Mouse (Mus musculus): ENCODE measurements around the gene Ubac2. TPM values are rescaled to one million over a fixed set of nuclear protein-coding genes. Genes with fewer than 3 reads are reported as not detected.
"Not testable (repeated sequence)": the region's sequence is repeated elsewhere in the genome, so short reads cannot be mapped to it uniquely, and the experiment has no call there.

Ubac2 gene
- total and polyA plus RNA-seq, 2 experiments from 2014 or later, result 39.4 to 66.8 TPM

GRCm38 (mm10) chr14:122062411-122063090 is 184.1 kb downstream of the Ubac2 start:
- ATAC-seq (ENCODE audit: insufficient read depth, low read depth) (no peak), DNase-seq (ENCODE audit: low spot score) (no peak)
- no peak overlapping the region for H3K4me3 ChIP-seq (ENCODE audit: low read depth, low read length)
- no peak overlapping the region for H3K9ac ChIP-seq (replicated peaks; ENCODE audit: low read depth, low read length)
- WGBS, result 82% methylated on average over 10 of the region's 10 CpGs
- H3K27me3 ChIP-seq (ENCODE audit: control insufficient read depth, insufficient read depth, low read length), result peaks cover 33% of the 10 kb centered on the region
- H3K4me1 ChIP-seq (ENCODE audit: control insufficient read depth, insufficient read depth), result no peaks in the 10 kb centered on the region
- no peak overlapping the region for H3K4me2 ChIP-seq (ENCODE audit: low read depth, low read length)
- no peaks in the 10 kb centered on the region for H3K9me3 ChIP-seq (replicated peaks; ENCODE audit: control insufficient read depth, low read length)
- H3K36me3 ChIP-seq (replicated peaks; ENCODE audit: control insufficient read depth, insufficient read depth, low read length), result no peaks in the 10 kb centered on the region
- no peak for TF ChIP-seq EP300 (IDR thresholded peaks at IDR 0.05; ENCODE audit: low read depth)
- no peak overlapping the region for H3K27ac ChIP-seq (ENCODE audit: low read depth)

- no peak overlapping the region for H3K9ac ChIP-seq (replicated peaks; ENCODE audit: low read depth, low read length)
- H3K27ac ChIP-seq (ENCODE audit: low read depth), result no peak overlapping the region
- WGBS, result 67% methylated on average over 5 of the region's 5 CpGs
- H3K36me3 ChIP-seq (replicated peaks; ENCODE audit: control insufficient read depth, insufficient read depth, low read length), result no peaks in the 10 kb centered on the region
- TF ChIP-seq EP300 (IDR thresholded peaks at IDR 0.05; ENCODE audit: low read depth), result no peak
- no peak for TF ChIP-seq CTCF (IDR thresholded peaks at IDR 0.05; ENCODE audit: low read depth)
- H3K4me2 ChIP-seq (ENCODE audit: low read depth, low read length), result no peak overlapping the region
- H3K4me1 ChIP-seq (ENCODE audit: control insufficient read depth, insufficient read depth), result 0 out of 2 replicates have a peak, but pooled peaks cover 3% of the 10 kb centered on the region
- ATAC-seq (ENCODE audit: insufficient read depth, low read depth) (no peak), DNase-seq (ENCODE audit: low spot score) (no peak)
- no peaks in the 10 kb centered on the region for H3K9me3 ChIP-seq (replicated peaks; ENCODE audit: control insufficient read depth, low read length)
- no peak overlapping the region for H3K4me3 ChIP-seq (ENCODE audit: low read depth, low read length)
- H3K27me3 ChIP-seq (ENCODE audit: control insufficient read depth, insufficient read depth, low read length), result peaks cover 33% of the 10 kb centered on the region
These were observed 185.2 kb downstream of the Ubac2 start for GRCm38 (mm10) chr14:122063599-122063998.

- TF ChIP-seq CTCF (IDR thresholded peaks at IDR 0.05; ENCODE audit: low read depth), result peak; percentile 94
- TF ChIP-seq EP300 (IDR thresholded peaks at IDR 0.05; ENCODE audit: low read depth), result no peak
- H3K9ac ChIP-seq (replicated peaks; ENCODE audit: low read depth, low read length), result no peak overlapping the region
- peaks cover 33% of the 10 kb centered on the region for H3K27me3 ChIP-seq (ENCODE audit: control insufficient read depth, insufficient read depth, low read length)
- 2% methylated on average over 2 of the region's 2 CpGs for whole genome bisulfite sequencing
- no peak overlapping the region for H3K27ac ChIP-seq (ENCODE audit: low read depth)
- H3K4me1 ChIP-seq (ENCODE audit: control insufficient read depth, insufficient read depth), result peaks cover 10% of the 10 kb centered on the region; the same call in 1 of the 2 replicates
- ATAC-seq (ENCODE audit: insufficient read depth, low read depth) (no peak), DNase-seq (ENCODE audit: low spot score) (peak; percentile 71)
- H3K9me3 ChIP-seq (replicated peaks; ENCODE audit: control insufficient read depth, low read length), result no peaks in the 10 kb centered on the region
- H3K4me2 ChIP-seq (ENCODE audit: low read depth, low read length), result no peak overlapping the region
- H3K4me3 ChIP-seq (ENCODE audit: low read depth, low read length), result no peak overlapping the region
- H3K36me3 ChIP-seq (replicated peaks; ENCODE audit: control insufficient read depth, insufficient read depth, low read length), result no peaks in the 10 kb centered on the region
These were observed 186.1 kb downstream of the Ubac2 start for GRCm38 (mm10) chr14:122064519-122064918.

- Histone ChIP-seq H3K27ac (ENCODE audit: low read depth) (no peak overlapping the region), H3K4me2 (ENCODE audit: low read depth, low read length) (no peak overlapping the region), H3K9me3 (replicated peaks; ENCODE audit: control insufficient read depth, low read length) (no peaks in the 10 kb centered on the region), H3K4me3 (ENCODE audit: low read depth, low read length) (no peak overlapping the region), H3K9ac (replicated peaks; ENCODE audit: low read depth, low read length) (no peak overlapping the region), H3K27me3 (ENCODE audit: control insufficient read depth, insufficient read depth, low read length) (peaks cover 46% of the 10 kb centered on the region), H3K4me1 (ENCODE audit: control insufficient read depth, insufficient read depth) (peaks cover 15% of the 10 kb centered on the region), H3K36me3 (replicated peaks; ENCODE audit: control insufficient read depth, insufficient read depth, low read length) (no peaks in the 10 kb centered on the region)
- no peak for DNase-seq (ENCODE audit: low spot score)
- WGBS, result 64% methylated on average over 4 of the region's 4 CpGs
- no peak for ATAC-seq (ENCODE audit: insufficient read depth, low read depth)
- TF ChIP-seq EP300 (IDR thresholded peaks at IDR 0.05; ENCODE audit: low read depth) (no peak), CTCF (IDR thresholded peaks at IDR 0.05; ENCODE audit: low read depth) (no peak)
These were observed 187.8 kb downstream of the Ubac2 start for GRCm38 (mm10) chr14:122066243-122066642.

- peaks cover 51% of the 10 kb centered on the region for H3K27me3 ChIP-seq (ENCODE audit: control insufficient read depth, insufficient read depth, low read length)
- not testable (repeated sequence) for DNase-seq (ENCODE audit: low spot score); H3K9me3 ChIP-seq (replicated peaks; ENCODE audit: control insufficient read depth, low read length); H3K4me2 ChIP-seq (ENCODE audit: low read depth, low read length); H3K27ac ChIP-seq (ENCODE audit: low read depth); H3K9ac ChIP-seq (replicated peaks; ENCODE audit: low read depth, low read length); H3K36me3 ChIP-seq (replicated peaks; ENCODE audit: control insufficient read depth, insufficient read depth, low read length); ATAC-seq (ENCODE audit: insufficient read depth, low read depth); H3K4me3 ChIP-seq (ENCODE audit: low read depth, low read length)
- peaks cover 15% of the 10 kb centered on the region for H3K4me1 ChIP-seq (ENCODE audit: control insufficient read depth, insufficient read depth)
- WGBS, result 77% methylated on average over 3 of the region's 3 CpGs
These were observed 189.6 kb downstream of the Ubac2 start for GRCm38 (mm10) chr14:122068036-122068435.
